10 mouse cellular contexts compared by ENCODE assay signal in genomic region chr3:107932128-107932527, GRCm38 (mm10). TPM values are rescaled to one million over a fixed set of nuclear protein-coding genes. Genes with fewer than 3 reads are reported as not detected.
DNase-seq lines count a peak whose midpoint lies in the region; ATAC-seq and TF ChIP-seq lines count a peak whose summit lies in the region.
"Had no signal": no experiment of that assay in that cellular context is flagged by ENCODE, and none has a peak within 500 bp of the region (broad histone marks: within the 10 kb centered on the region; RNA-seq: fewer than 3 reads in every experiment).

No protein-coding gene starts in this region.

- TF ChIP-seq EP300 in MEL (IDR thresholded peaks at IDR 0.05; ENCODE audit: low read depth in 1 of 2, low read length in 2 of 2) = no peak

- no peak overlapping the region; the same call in 1 of the 2 replicates for H3K4me2 ChIP-seq in heart, embryonic 13.5 days
- H3K4me2 ChIP-seq in hindbrain, embryonic 11.5 days (replicated peaks; ENCODE audit: low read depth, low read length) = no peak overlapping the region

- H3K79me2 ChIP-seq in MEL (ENCODE audit: control insufficient read depth, insufficient read depth, low read length, poor library complexity) = no peaks in the 10 kb centered on the region

- 67% methylated on average over 6 of the region's 6 CpGs for WGBS in heart, embryonic 13.5 days
- WGBS in hindbrain, embryonic 11.5 days = 80% methylated on average over 6 of the region's 6 CpGs
- 88% methylated on average over 6 of the region's 6 CpGs for WGBS in midbrain, embryonic 10.5 days

- TF ChIP-seq POLR2A in MEL (IDR thresholded peaks at IDR 0.05; ENCODE audit: control insufficient read depth in 1 of 2, insufficient read depth in 1 of 2, low read depth in 1 of 2, low read length in 2 of 2, poor library complexity in 1 of 2) = no peak

- H3K4me1 ChIP-seq in heart, embryonic 13.5 days = peaks cover 25% of the 10 kb centered on the region
- H3K4me1 ChIP-seq in MEL (ENCODE audit: control insufficient read depth in 1 of 2, insufficient read depth in 2 of 2, low read length in 2 of 2) = peaks cover 2 to 12% of the 10 kb centered on the region in 2 experiments; a peak in 2 of 4 replicates
- H3K4me1 ChIP-seq in hindbrain, embryonic 11.5 days (replicated peaks; ENCODE audit: control insufficient read depth, insufficient read depth, low read length) = no peaks in the 10 kb centered on the region
- peaks cover 28% of the 10 kb centered on the region for H3K4me1 ChIP-seq in midbrain, embryonic 10.5 days

- H3K27me3 ChIP-seq in heart, embryonic 13.5 days (replicated peaks) = peaks cover 11% of the 10 kb centered on the region
- H3K27me3 ChIP-seq in MEL (ENCODE audit: control insufficient read depth in 1 of 2, insufficient read depth in 2 of 2, low read length in 2 of 2) = peaks cover 0 to 1% of the 10 kb centered on the region in 2 experiments
- no peaks in the 10 kb centered on the region for H3K27me3 ChIP-seq in hindbrain, embryonic 11.5 days (ENCODE audit: control insufficient read depth, insufficient read depth, low read length)
- H3K27me3 ChIP-seq in midbrain, embryonic 10.5 days (ENCODE audit: low read depth, poor library complexity, severe bottlenecking) = peaks cover 5% of the 10 kb centered on the region; the same call in 1 of the 2 replicates

- no peaks in the 10 kb centered on the region for H3K9me3 ChIP-seq in heart, embryonic 13.5 days
- H3K9me3 ChIP-seq in MEL (replicated peaks; ENCODE audit: insufficient read depth, low read length) = no peaks in the 10 kb centered on the region
- no peaks in the 10 kb centered on the region for H3K9me3 ChIP-seq in hindbrain, embryonic 11.5 days (ENCODE audit: control insufficient read depth, low read length)
- no peaks in the 10 kb centered on the region for H3K9me3 ChIP-seq in midbrain, embryonic 10.5 days (replicated peaks)

- TF ChIP-seq CTCF in MEL (IDR thresholded peaks at IDR 0.05 in 2 of 3, conservative IDR thresholded peaks at IDR 0.05 in 1 of 3; ENCODE audit: control insufficient read depth in 1 of 3, insufficient read depth in 1 of 3, low read depth in 2 of 3, low read length in 3 of 3, poor library complexity in 1 of 3, severe bottlenecking in 1 of 3) = no peak

- intact Hi-C loops in heart, postnatal 36 days (cut with DNase I) = no loop called here

- peak overlapping the region; percentile 54; the same call in 1 of the 2 replicates for H3K27ac ChIP-seq in heart, embryonic 13.5 days (replicated peaks)
- no peak overlapping the region for H3K27ac ChIP-seq in MEL (ENCODE audit: control insufficient read depth, low read depth, low read length)
- H3K27ac ChIP-seq in hindbrain, embryonic 11.5 days (ENCODE audit: low read depth, low read length) = no peak overlapping the region
- 0 out of 2 replicates have a peak overlapping the region, but pooled peaks have one; percentile 3 for H3K27ac ChIP-seq in midbrain, embryonic 10.5 days (replicated peaks)
- H3K27ac ChIP-seq: kidney, postnatal 0 days had no signal

- DNase-seq in heart, postnatal 36 days = no peak
- DNase-seq in MEL (ENCODE audit: low read depth, low spot score) = no peak
- no peak for DNase-seq in hindbrain, embryonic 11.5 days (ENCODE audit: low spot score)
- DNase-seq in midbrain, embryonic 10.5 days (ENCODE audit: low spot score) = no peak
- DNase-seq in urinary bladder, postnatal 4 days (ENCODE audit: low spot score in 2 of 2) = no peak
- no peak for DNase-seq in left cerebral cortex, adult 18-20 months (ENCODE audit: low spot score in 2 of 2)
- no peak for DNase-seq in c-Kit-positive CD71-positive TER-119-positive erythroid progenitor cells, embryonic 14.5 days (ENCODE audit: low spot score)

- no peaks in the 10 kb centered on the region for H3K36me3 ChIP-seq in heart, embryonic 13.5 days
- peaks cover 0 to 4% of the 10 kb centered on the region in 2 experiments; a peak in 2 of 4 replicates for H3K36me3 ChIP-seq in MEL (ENCODE audit: control insufficient read depth in 1 of 2, insufficient read depth in 2 of 2, low read length in 2 of 2)
- no peaks in the 10 kb centered on the region for H3K36me3 ChIP-seq in hindbrain, embryonic 11.5 days (ENCODE audit: control insufficient read depth, insufficient read depth, low read length)
- H3K36me3 ChIP-seq in midbrain, embryonic 10.5 days = no peaks in the 10 kb centered on the region

- no peak overlapping the region for H3K4me3 ChIP-seq in heart, embryonic 13.5 days
- 0 out of 4 replicates have a peak overlapping the region, but pooled peaks of 1 of the 2 experiments have one; percentile 2 for H3K4me3 ChIP-seq in MEL (ENCODE audit: control insufficient read depth in 1 of 2, insufficient read depth in 1 of 2, low read depth in 2 of 2, low read length in 2 of 2)
- no peak overlapping the region for H3K4me3 ChIP-seq in hindbrain, embryonic 11.5 days (ENCODE audit: low read depth, low read length)
- no peak overlapping the region for H3K4me3 ChIP-seq in midbrain, embryonic 10.5 days

- TF ChIP-seq RAD21 in MEL (IDR thresholded peaks at IDR 0.05; ENCODE audit: low read depth, low read length) = no peak

- H3K9ac ChIP-seq in heart, embryonic 13.5 days = no peak overlapping the region; the same call in 1 of the 2 replicates
- H3K9ac ChIP-seq in MEL (ENCODE audit: control insufficient read depth, low read depth, low read length, poor library complexity, severe bottlenecking) = no peak overlapping the region
- no peak overlapping the region for H3K9ac ChIP-seq in hindbrain, embryonic 11.5 days (ENCODE audit: low read depth, low read length)

- no peak for ATAC-seq in heart, embryonic 13.5 days (ENCODE audit: extremely low read depth, insufficient number of reproducible peaks, low FRiP score, low TSS enrichment)
- peak; percentile 9 for ATAC-seq in hindbrain, embryonic 11.5 days (ENCODE audit: low FRiP score)

TF ChIP-seq in MEL, 35 proteins besides CTCF, POLR2A, EP300 and RAD21 (continues in another document):
- TF ChIP-seq BHLHE40 (IDR thresholded peaks at IDR 0.05; ENCODE audit: borderline replicate concordance, low read depth, low read length) (no peak), NRF1 (IDR thresholded peaks at IDR 0.05; ENCODE audit: insufficient read depth, low read depth, low read length, poor library complexity, severe bottlenecking) (no peak), MEF2A (IDR thresholded peaks at IDR 0.05; ENCODE audit: extremely low read depth, insufficient replicate concordance, low read depth, low read length, poor library complexity, severe bottlenecking) (no peak), ZC3H11A (IDR thresholded peaks at IDR 0.05; ENCODE audit: low read depth, low read length) (no peak)

RNA-seq across cellular contexts. Expression of gene Gstm7, which starts 0.5 kb away (rescaled TPM):
- polyA plus RNA-seq in heart, embryonic 13.5 days (2015; fragmentation: Nextera tagmentation; extraction: Ambion mirVana) = 14.6 and 15.9 TPM in 2 replicates
- 10 to 100 TPM; 71.7 to 74.3 TPM for total RNA-seq in heart, postnatal 36 days (2021)
- total RNA-seq in MEL (2012; rRNA removed) = 0.10 TPM in 1 of 2 replicates, not detected in the other
- polyA plus RNA-seq in MEL (2012; ENCODE audit: insufficient read depth in 1 of 2, insufficient read length in 2 of 2, low read depth in 1 of 2, low replicate concordance in 2 of 2, missing spikeins in 1 of 2) = under 1 TPM in 1 of 2 experiments, not detected in 1; 0.24 TPM
- polyA plus RNA-seq in hindbrain, embryonic 11.5 days (2014; fragmentation: Nextera tagmentation; extraction: Ambion mirVana) = 58.3 and 64.9 TPM in 2 replicates
- 20.6 and 39.5 TPM in 2 replicates for polyA plus RNA-seq in midbrain, embryonic 10.5 days (2016; fragmentation: Nextera tagmentation; extraction: Ambion mirVana)
- 10 to 100 TPM; 91.2 to 99.8 TPM for total RNA-seq in left cerebral cortex, adult 18-20 months (2021)
- total RNA-seq: CH12.LX had no signal

RNA-seq across cellular contexts. Expression of gene Gstm6, which starts 11.4 kb away (rescaled TPM):
- polyA plus RNA-seq in heart, embryonic 13.5 days (2015; fragmentation: Nextera tagmentation; extraction: Ambion mirVana) = 9.5 and 11.5 TPM in 2 replicates
- total RNA-seq in heart, postnatal 36 days (2021) = 1 to 10 TPM; 3.0 to 3.3 TPM
- total RNA-seq in MEL (2012; rRNA removed) = not detected in 2 replicates
- polyA plus RNA-seq in MEL (2012; ENCODE audit: insufficient read depth in 1 of 2, insufficient read length in 2 of 2, low read depth in 1 of 2, low replicate concordance in 2 of 2, missing spikeins in 1 of 2) = under 1 TPM in 1 of 2 experiments, not detected in 1; 0.13 TPM
- 6.6 and 7.6 TPM in 2 replicates for polyA plus RNA-seq in hindbrain, embryonic 11.5 days (2014; fragmentation: Nextera tagmentation; extraction: Ambion mirVana)
- 13.1 and 13.4 TPM in 2 replicates for polyA plus RNA-seq in midbrain, embryonic 10.5 days (2016; fragmentation: Nextera tagmentation; extraction: Ambion mirVana)
- 1 to 10 TPM; 5.8 to 6.7 TPM for total RNA-seq in left cerebral cortex, adult 18-20 months (2021)

RNA-seq across cellular contexts. Expression of gene Gstm5, which starts 36.5 kb away (rescaled TPM):
- 131 and 139 TPM in 2 replicates for polyA plus RNA-seq in heart, embryonic 13.5 days (2015; fragmentation: Nextera tagmentation; extraction: Ambion mirVana)
- 10 to 100 TPM; 50.5 to 51.2 TPM for total RNA-seq in heart, postnatal 36 days (2021)
- 115 and 134 TPM in 2 replicates for total RNA-seq in MEL (2012; rRNA removed)
- polyA plus RNA-seq in MEL (2012; ENCODE audit: insufficient read depth in 1 of 2, insufficient read length in 2 of 2, low read depth in 1 of 2, low replicate concordance in 2 of 2, missing spikeins in 1 of 2) = 100 to 1,000 TPM in 1 of 2 experiments, not detected in 1; 164 TPM
- 236 and 261 TPM in 2 replicates for polyA plus RNA-seq in hindbrain, embryonic 11.5 days (2014; fragmentation: Nextera tagmentation; extraction: Ambion mirVana)
- 240 and 243 TPM in 2 replicates for polyA plus RNA-seq in midbrain, embryonic 10.5 days (2016; fragmentation: Nextera tagmentation; extraction: Ambion mirVana)
- total RNA-seq in left cerebral cortex, adult 18-20 months (2021) = 100 to 1,000 TPM; 229 to 250 TPM

RNA-seq across cellular contexts. Expression of gene Gstm3, which starts 37.0 kb away (rescaled TPM):
- 0.50 TPM in 1 of 2 replicates, not detected in the other for polyA plus RNA-seq in heart, embryonic 13.5 days (2015; fragmentation: Nextera tagmentation; extraction: Ambion mirVana)
- total RNA-seq in heart, postnatal 36 days (2021) = not detected
- not detected in 2 replicates for total RNA-seq in MEL (2012; rRNA removed)
- polyA plus RNA-seq in MEL (2012; ENCODE audit: insufficient read depth in 1 of 2, insufficient read length in 2 of 2, low read depth in 1 of 2, low replicate concordance in 2 of 2, missing spikeins in 1 of 2) = under 1 TPM in 1 of 2 experiments, not detected in 1; 0.06 TPM
- polyA plus RNA-seq in hindbrain, embryonic 11.5 days (2014; fragmentation: Nextera tagmentation; extraction: Ambion mirVana) = not detected in 2 replicates
- polyA plus RNA-seq in midbrain, embryonic 10.5 days (2016; fragmentation: Nextera tagmentation; extraction: Ambion mirVana) = not detected in 2 replicates
- total RNA-seq in left cerebral cortex, adult 18-20 months (2021) = not detected
- total RNA-seq: CH12.LX had no signal

RNA-seq across cellular contexts. Expression of gene Gstm2, which starts 54.1 kb away (rescaled TPM):
- 52.9 and 53.5 TPM in 2 replicates for polyA plus RNA-seq in heart, embryonic 13.5 days (2015; fragmentation: Nextera tagmentation; extraction: Ambion mirVana)
- total RNA-seq in heart, postnatal 36 days (2021) = 100 to 1,000 TPM; 161 to 186 TPM
- not detected in 2 replicates for total RNA-seq in MEL (2012; rRNA removed)
- polyA plus RNA-seq in MEL (2012; ENCODE audit: insufficient read depth in 1 of 2, insufficient read length in 2 of 2, low read depth in 1 of 2, low replicate concordance in 2 of 2, missing spikeins in 1 of 2) = not detected
- 23.1 and 23.2 TPM in 2 replicates for polyA plus RNA-seq in hindbrain, embryonic 11.5 days (2014; fragmentation: Nextera tagmentation; extraction: Ambion mirVana)
- polyA plus RNA-seq in midbrain, embryonic 10.5 days (2016; fragmentation: Nextera tagmentation; extraction: Ambion mirVana) = 11.6 and 12.6 TPM in 2 replicates
- total RNA-seq in left cerebral cortex, adult 18-20 months (2021) = 1 to 10 TPM; 5.0 to 5.7 TPM

Comparison
In these comparisons a context has a peak if more than half of its experiments do, and no peak if none do; other contexts are left out.
1. H3K27ac ChIP-seq: peak in heart, embryonic 13.5 days (single experiment) and midbrain, embryonic 10.5 days (single experiment); none in MEL (single experiment) and hindbrain, embryonic 11.5 days (single experiment).
2. RNA of gene Gstm7, which starts 0.5 kb away (polyA plus RNA-seq): 58.3 to 64.9 TPM in hindbrain, embryonic 11.5 days, 20.6 to 39.5 TPM in midbrain, embryonic 10.5 days and 14.6 to 15.9 TPM in heart, embryonic 13.5 days; 0.24 TPM in MEL; every median in the first group is over 10 times any median in the second.